Comparison of ENCODE assay signal across 7 mouse cellular contexts in the genomic region with DNA sequence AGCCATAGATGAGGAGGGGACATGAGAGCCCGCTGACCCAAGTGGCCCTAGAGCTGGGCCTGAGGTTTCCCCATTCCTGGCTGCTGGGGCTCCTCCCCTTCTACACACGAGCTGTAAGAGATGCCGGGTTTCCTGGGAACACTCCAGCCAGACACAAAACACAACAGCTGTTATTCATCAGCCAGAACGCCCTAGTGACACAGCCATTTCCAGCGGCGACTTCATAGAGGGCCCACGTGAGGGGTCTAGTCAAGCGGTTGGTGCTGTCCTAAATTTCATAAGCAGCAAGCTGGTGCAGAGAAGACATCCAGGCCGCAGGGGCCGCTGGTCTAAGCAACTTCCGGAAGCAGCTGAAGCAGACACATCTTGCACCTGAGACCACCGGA. TPM values are rescaled to one million over a fixed set of nuclear protein-coding genes. Genes with fewer than 3 reads are reported as not detected.
DNase-seq lines count a peak whose midpoint lies in the region; ATAC-seq and TF ChIP-seq lines count a peak whose summit lies in the region.

No protein-coding gene starts in this region.

- no peaks in the 10 kb centered on the region for H3K9me3 ChIP-seq in CH12.LX (replicated peaks; ENCODE audit: low read length)
- no peaks in the 10 kb centered on the region for H3K9me3 ChIP-seq in hindbrain, embryonic 12.5 days (replicated peaks)
- H3K9me3 ChIP-seq in lung, embryonic 14.5 days (ENCODE audit: low read depth, low read length) = no peaks in the 10 kb centered on the region

- TF ChIP-seq POLR2A in CH12.LX (IDR thresholded peaks at IDR 0.05; ENCODE audit: low read depth, low read length) = no peak

- H3K79me2 ChIP-seq in CH12.LX (replicated peaks; ENCODE audit: control insufficient read depth, extremely low read depth, insufficient read depth, poor library complexity, severe bottlenecking) = no peaks in the 10 kb centered on the region

- peaks cover 18 to 59% of the 10 kb centered on the region in 2 experiments for H3K4me1 ChIP-seq in CH12.LX (ENCODE audit: control insufficient read depth in 1 of 2, insufficient read depth in 2 of 2)
- peaks cover 32% of the 10 kb centered on the region for H3K4me1 ChIP-seq in hindbrain, embryonic 12.5 days
- H3K4me1 ChIP-seq in lung, embryonic 14.5 days (ENCODE audit: insufficient read depth) = peaks cover 14% of the 10 kb centered on the region

- no peak for TF ChIP-seq RAD21 in CH12.LX (IDR thresholded peaks at IDR 0.05; ENCODE audit: low read depth, low read length)

- H3K9ac ChIP-seq in CH12.LX (ENCODE audit: insufficient read depth, low read depth) = peak overlapping the region; percentile 43
- no peak overlapping the region for H3K9ac ChIP-seq in hindbrain, embryonic 12.5 days
- no peak overlapping the region for H3K9ac ChIP-seq in lung, embryonic 14.5 days

- H3K4me3 ChIP-seq in CH12.LX (replicated peaks in 1 of 3; ENCODE audit: low read depth in 2 of 3, low read length in 2 of 3, poor library complexity in 1 of 3) = peak overlapping the region in 2 of 3 experiments; percentile 9 to 42
- no peak overlapping the region for H3K4me3 ChIP-seq in hindbrain, embryonic 12.5 days
- no peak overlapping the region for H3K4me3 ChIP-seq in lung, embryonic 14.5 days (ENCODE audit: low read depth, low read length)

- TF ChIP-seq CTCF in CH12.LX (conservative IDR thresholded peaks at IDR 0.05 in 1 of 2, IDR thresholded peaks at IDR 0.05 in 1 of 2; ENCODE audit: low read depth in 2 of 2, low read length in 2 of 2) = no peak
- peak; percentile 25; the same call in 1 of the 2 replicates for TF ChIP-seq CTCF in lung, embryonic 14.5 days (IDR thresholded peaks at IDR 0.05; ENCODE audit: low read depth)

- ATAC-seq in hindbrain, embryonic 12.5 days (ENCODE audit: low FRiP score) = 0 out of 2 replicates have a peak, but pooled peaks have one; percentile 39
- ATAC-seq in lung, embryonic 14.5 days (ENCODE audit: insufficient read depth) = peak; percentile 86

- H3K4me2 ChIP-seq in CH12.LX (ENCODE audit: insufficient read depth, low read depth, poor library complexity, severe bottlenecking) = peak overlapping the region; percentile 53
- H3K4me2 ChIP-seq in hindbrain, embryonic 12.5 days (replicated peaks) = no peak overlapping the region; the same call in 1 of the 2 replicates
- peak overlapping the region; percentile 43 for H3K4me2 ChIP-seq in lung, embryonic 14.5 days

- H3K27ac ChIP-seq in CH12.LX (ENCODE audit: insufficient read depth, low read depth) = peak overlapping the region; percentile 85
- peak overlapping the region; percentile 74 for H3K27ac ChIP-seq in hindbrain, embryonic 12.5 days
- peak overlapping the region; percentile 58 for H3K27ac ChIP-seq in lung, embryonic 14.5 days (ENCODE audit: low read depth)

- 36% methylated on average over 12 of the region's 12 CpGs for WGBS in hindbrain, embryonic 12.5 days
- WGBS in lung, embryonic 14.5 days = 14% methylated on average over 12 of the region's 12 CpGs

- H3K36me3 ChIP-seq in CH12.LX (replicated peaks in 1 of 2; ENCODE audit: control insufficient read depth in 1 of 2, insufficient read depth in 1 of 2, low read length in 1 of 2) = peaks cover 3 to 17% of the 10 kb centered on the region in 2 experiments
- no peaks in the 10 kb centered on the region for H3K36me3 ChIP-seq in hindbrain, embryonic 12.5 days
- no peaks in the 10 kb centered on the region for H3K36me3 ChIP-seq in lung, embryonic 14.5 days (ENCODE audit: insufficient read depth)

- dilution Hi-C loops in CH12.LX (cut with MboI; ENCODE audit: extremely low pct_ligation_motif_present, extremely low pct_unique_long_range_greater_than_20kb, low sequenced_read_pairs) = no loop called here

- TF ChIP-seq EP300 in CH12.LX (IDR thresholded peaks at IDR 0.05; ENCODE audit: low read length) = no peak

- DNase-seq in CH12.LX (ENCODE audit: extremely low read depth) = no peak
- DNase-seq in Muller cell, postnatal 12 days (ENCODE audit: inconsistent ontology term) = peak; percentile 67
- peak; percentile 96 for DNase-seq in lung, embryonic 14.5 days
- no peak for DNase-seq in cerebellum, postnatal 10 days
- DNase-seq in ovary, postnatal 14 days (ENCODE audit: low spot score) = no peak
- no peak for DNase-seq in adrenal gland, adult 18-20 months (ENCODE audit: low spot score in 2 of 2)

- H3K27me3 ChIP-seq in CH12.LX (replicated peaks) = no peaks in the 10 kb centered on the region
- H3K27me3 ChIP-seq in hindbrain, embryonic 12.5 days = peaks cover 15% of the 10 kb centered on the region; the same call in 1 of the 2 replicates
- no peaks in the 10 kb centered on the region for H3K27me3 ChIP-seq in lung, embryonic 14.5 days (ENCODE audit: insufficient read depth, low read length)

- in situ Hi-C loops in CH12.LX (cut with MboI; ENCODE audit: low pct_ligation_motif_present, low pct_unique_long_range_greater_than_20kb, low sequenced_read_pairs) = loop anchor here (25.0 kb wide), 1 partner anchor 430 kb away; no protein-coding TSS in a partner anchor

TF ChIP-seq in CH12.LX, 34 proteins besides CTCF, POLR2A, EP300 and RAD21:
- TF ChIP-seq ELF1 (IDR thresholded peaks at IDR 0.05; ENCODE audit: low read depth, low read length) (peak; percentile 46; the same call in 1 of the 2 replicates), SMC3 (IDR thresholded peaks at IDR 0.05; ENCODE audit: low read depth, low read length) (no peak), BHLHE40 (IDR thresholded peaks at IDR 0.05; ENCODE audit: low read depth, low read length) (peak; percentile 47; the same call in 1 of the 2 replicates), MXI1 (IDR thresholded peaks at IDR 0.05; ENCODE audit: low read depth, low read length) (0 out of 2 replicates have a peak, but pooled peaks have one; percentile 5), CHD1 (IDR thresholded peaks at IDR 0.05; ENCODE audit: low read depth, low read length) (peak; percentile 54; the same call in 1 of the 2 replicates), NELFE (IDR thresholded peaks at IDR 0.05; ENCODE audit: low read depth, low read length) (peak; percentile 0; the same call in 1 of the 2 replicates)

RNA-seq across cellular contexts. Expression of gene Ssr1, which starts 27.0 kb away (rescaled TPM):
- total RNA-seq in CH12.LX (2012; rRNA removed) (67.1 and 85.9 TPM in 2 replicates), CH12.LX (2014; rRNA removed) (145 and 150 TPM in 2 replicates)
- polyA plus RNA-seq in CH12.LX (2012; ENCODE audit: insufficient read length, low read depth) = 163 and 167 TPM in 2 replicates
- polyA plus RNA-seq in hindbrain, embryonic 12.5 days (2016; fragmentation: Nextera tagmentation; extraction: Ambion mirVana) = 101 and 118 TPM in 2 replicates
- polyA plus RNA-seq in lung, embryonic 14.5 days (2014; fragmentation: Nextera tagmentation; extraction: Ambion mirVana) = 158 and 182 TPM in 2 replicates
- 100 to 1,000 TPM; 116 to 173 TPM for total RNA-seq in adrenal gland, adult 18-20 months (2021)

Comparison
In these comparisons a context has a peak if more than half of its experiments do, and no peak if none do; other contexts are left out.
1. DNase-seq: peak in Muller cell, postnatal 12 days (single experiment) and lung, embryonic 14.5 days (single experiment); none in CH12.LX (single experiment), cerebellum, postnatal 10 days (0 of 2), ovary, postnatal 14 days (single experiment) and adrenal gland, adult 18-20 months (0 of 2).
2. H3K4me3 ChIP-seq: peak in CH12.LX (2 of 3); none in hindbrain, embryonic 12.5 days (single experiment) and lung, embryonic 14.5 days (single experiment).
3. Peak in every context shown above with its lines, with median percentiles within 50 percentile points of each other: H3K27ac ChIP-seq.